Mouse (Mus musculus): ENCODE results near the gene Lars2.

Gene Lars2

GRCm38 (mm10) chr9:123485561-123485960, 118.8 kb downstream of the Lars2 start:
- no peak for TF ChIP-seq GATA4 (IDR thresholded peaks at IDR 0.05; ENCODE audit: insufficient replicate concordance, low read length)

GRCm38 (mm10) chr9:123486635-123487034, 119.9 kb downstream of the Lars2 start:
- peak; percentile 19; the same call in 1 of the 2 replicates for TF ChIP-seq GATA4 (IDR thresholded peaks at IDR 0.05; ENCODE audit: insufficient replicate concordance, low read length)

DNA sequence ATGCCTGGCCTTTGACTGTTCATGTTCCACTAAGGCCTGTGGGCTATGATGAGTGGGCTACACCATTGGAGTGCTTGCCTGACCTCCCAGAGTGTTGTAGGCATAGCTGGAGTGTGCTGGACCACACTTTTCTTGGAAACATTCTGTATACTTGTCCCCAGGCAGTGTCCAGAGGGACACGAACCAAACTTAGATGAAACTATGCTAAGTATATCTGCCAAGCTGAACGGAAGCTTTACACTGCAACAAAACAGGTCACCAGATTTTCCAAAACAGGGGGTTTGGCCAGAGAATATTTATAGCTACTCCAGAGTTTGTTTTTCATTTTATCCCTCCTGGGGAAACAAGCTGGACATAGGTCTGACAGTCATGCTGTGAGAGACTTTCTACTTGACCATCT, 122.3 kb downstream of the Lars2 start:
- no peak for TF ChIP-seq GATA4 (IDR thresholded peaks at IDR 0.05; ENCODE audit: insufficient replicate concordance, low read length)

- TF ChIP-seq GATA4 (IDR thresholded peaks at IDR 0.05; ENCODE audit: insufficient replicate concordance, low read length), result no peak
Measured at GRCm38 (mm10) chr9:123489727-123490343, 123.1 kb downstream of the Lars2 start.

- TF ChIP-seq GATA4 (IDR thresholded peaks at IDR 0.05; ENCODE audit: insufficient replicate concordance, low read length), result no peak
Measured at GRCm38 (mm10) chr9:123490930-123491329, 124.2 kb downstream of the Lars2 start.

- no peak for TF ChIP-seq GATA4 (IDR thresholded peaks at IDR 0.05; ENCODE audit: insufficient replicate concordance, low read length)
Measured at GRCm38 (mm10) chr9:123491917-123492585, 125.3 kb downstream of the Lars2 start.

DNA sequence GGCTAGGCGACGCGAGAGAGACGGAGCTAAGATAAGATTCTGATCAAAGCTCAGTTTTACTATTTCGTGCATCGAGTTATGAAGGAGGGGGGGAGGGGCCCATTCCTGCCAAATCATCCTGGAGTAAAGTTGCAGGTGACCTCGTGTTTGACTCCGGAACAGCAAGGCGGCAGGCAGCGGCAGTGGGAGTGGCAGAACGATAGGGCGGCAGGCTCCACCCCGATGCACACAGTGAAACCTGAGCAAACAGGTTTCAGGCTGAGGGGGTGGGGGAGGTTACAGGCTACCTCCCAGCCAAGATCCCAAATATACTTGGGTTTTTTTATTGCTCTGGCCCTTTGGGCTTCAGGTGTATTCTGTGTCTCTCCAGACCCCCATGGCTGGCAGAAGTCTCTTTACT, 129.9 kb downstream of the Lars2 start:
- no peak for TF ChIP-seq GATA4 (IDR thresholded peaks at IDR 0.05; ENCODE audit: insufficient replicate concordance, low read length)

DNA sequence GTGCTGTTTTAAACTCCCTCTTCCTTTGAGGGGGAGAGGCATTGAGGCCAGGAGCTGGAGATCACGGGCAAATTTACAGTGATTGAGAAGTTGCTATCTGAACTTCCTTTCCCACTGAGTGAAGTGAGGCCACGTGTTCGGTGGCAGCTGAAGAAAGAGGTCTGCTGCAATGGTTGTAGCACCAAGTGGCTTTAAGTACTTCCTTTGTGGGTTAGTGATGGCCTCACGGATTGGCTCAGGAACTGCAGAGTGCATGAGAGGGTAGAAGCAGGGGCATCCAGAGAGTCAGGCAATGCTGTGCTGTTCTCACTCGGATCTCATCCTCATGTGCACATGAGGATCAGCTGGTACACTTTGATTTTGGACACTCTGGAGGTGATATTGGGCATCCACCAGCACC, 131.2 kb downstream of the Lars2 start:
- TF ChIP-seq GATA4 (IDR thresholded peaks at IDR 0.05; ENCODE audit: insufficient replicate concordance, low read length), result no peak

- TF ChIP-seq GATA4 (IDR thresholded peaks at IDR 0.05; ENCODE audit: insufficient replicate concordance, low read length), result no peak
Measured at GRCm38 (mm10) chr9:123500480-123500879, 133.8 kb downstream of the Lars2 start.

GRCm38 (mm10) chr9:123503171-123503834, 136.6 kb downstream of the Lars2 start:
- no peak for TF ChIP-seq GATA4 (IDR thresholded peaks at IDR 0.05; ENCODE audit: insufficient replicate concordance, low read length)

- TF ChIP-seq GATA4 (IDR thresholded peaks at IDR 0.05; ENCODE audit: insufficient replicate concordance, low read length), result no peak
Measured at GRCm38 (mm10) chr9:123504325-123504724, 137.6 kb downstream of the Lars2 start.

GRCm38 (mm10) chr9:123505598-123505997, 138.9 kb downstream of the Lars2 start:
- TF ChIP-seq GATA4 (IDR thresholded peaks at IDR 0.05; ENCODE audit: insufficient replicate concordance, low read length), result no peak

DNA sequence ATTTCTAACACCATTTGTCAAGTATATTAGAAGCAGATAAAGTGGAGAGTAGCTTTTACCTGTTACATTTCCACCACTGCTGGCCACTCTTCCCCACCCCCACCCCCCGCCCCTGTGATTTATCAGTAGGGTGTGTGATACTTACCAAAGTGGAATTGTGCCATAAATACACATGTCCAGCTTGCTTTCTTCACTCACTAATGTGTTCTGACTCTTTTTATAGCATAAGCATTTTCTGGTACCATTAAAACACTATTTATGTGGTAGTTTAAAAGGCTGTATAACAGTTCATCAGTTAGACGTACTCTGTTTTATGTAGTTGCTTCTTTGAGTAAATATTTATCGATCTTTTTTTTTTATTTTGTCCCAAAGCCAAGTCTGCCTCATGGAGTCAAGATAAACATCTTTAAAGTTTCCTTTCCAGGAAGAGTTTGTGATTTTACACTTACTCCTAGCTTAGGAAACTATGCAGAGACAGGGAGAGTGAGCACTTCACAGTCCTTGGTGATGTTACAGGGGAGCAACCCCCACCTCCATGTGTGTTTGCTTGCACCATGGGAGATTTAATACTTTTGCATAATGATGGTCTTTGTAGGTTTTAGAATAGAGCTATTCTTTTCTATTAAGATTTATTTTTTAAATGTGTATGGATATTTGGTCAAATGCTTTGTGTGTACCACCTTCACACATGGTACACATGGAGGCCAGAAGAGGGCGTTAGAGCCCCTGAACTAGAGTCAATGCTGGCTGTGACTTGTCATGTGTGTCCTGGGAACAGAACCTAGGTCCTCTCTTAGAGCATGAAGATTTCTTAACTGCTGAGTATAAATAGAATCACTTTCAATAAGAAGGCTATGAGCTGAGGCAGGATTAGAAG, 139.8 kb downstream of the Lars2 start:
- no peak for TF ChIP-seq GATA4 (IDR thresholded peaks at IDR 0.05; ENCODE audit: insufficient replicate concordance, low read length)

GRCm38 (mm10) chr9:123507380-123507779, 140.7 kb downstream of the Lars2 start:
- TF ChIP-seq GATA4 (IDR thresholded peaks at IDR 0.05; ENCODE audit: insufficient replicate concordance, low read length), result no peak

DNA sequence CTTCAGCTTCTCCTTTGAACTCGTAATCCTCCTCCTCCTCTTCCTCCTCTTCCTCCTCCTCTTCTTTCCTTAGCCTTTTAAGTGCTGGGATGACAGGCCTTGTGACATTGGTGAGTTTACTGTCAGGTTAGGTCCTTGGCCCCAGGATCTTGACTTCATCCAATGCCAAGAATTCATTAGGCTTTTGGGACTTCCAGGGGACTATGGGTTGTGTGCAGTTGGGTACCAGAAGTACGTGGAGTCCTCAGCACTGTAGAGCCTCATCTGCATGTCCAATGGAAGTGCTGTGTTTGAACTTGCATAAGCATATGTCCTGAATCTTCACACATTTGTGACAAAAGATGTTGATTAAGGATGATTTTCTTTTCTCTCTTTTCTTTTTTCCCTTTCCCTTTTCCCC, 142.3 kb downstream of the Lars2 start:
- no peak for TF ChIP-seq GATA4 (IDR thresholded peaks at IDR 0.05; ENCODE audit: insufficient replicate concordance, low read length)

All from liver, adult (tissue).